Mouse (Mus musculus) spleen, adult 2 months (tissue): ENCODE data around the gene Cdk15.

Experiments
- CTCF ChIP-seq: fragments of 200-500 bp; IDR thresholded peaks from 2 replicates; pipeline ENCODE4 v1.5.1; 2011; ENCODE audit warnings: mild to moderate bottlenecking, inconsistent platforms; ENCODE audit not compliant: insufficient read depth, insufficient read length, insufficient replicate concordance; ENCODE audit errors: extremely low read depth
- POLR2A ChIP-seq: fragments of 200-500 bp; IDR thresholded peaks from 2 replicates; pipeline ENCODE4 v1.6.1; 2011; ENCODE audit warnings: low read depth, low read length, inconsistent platforms

- no peak for TF ChIP-seq CTCF
- no peak for TF ChIP-seq POLR2A
Observed at GRCm38 (mm10) chr1:59376557-59376956, 119.9 kb downstream of the Cdk15 start.
